Mouse (Mus musculus): ENCODE results near the gene Mrpl52. TPM values are rescaled to one million over a fixed set of nuclear protein-coding genes. Genes with fewer than 3 reads are reported as not detected.

Mrpl52 gene
- total and polyA plus RNA-seq, 3 experiments: 115 to 168 (median 129) TPM

DNA sequence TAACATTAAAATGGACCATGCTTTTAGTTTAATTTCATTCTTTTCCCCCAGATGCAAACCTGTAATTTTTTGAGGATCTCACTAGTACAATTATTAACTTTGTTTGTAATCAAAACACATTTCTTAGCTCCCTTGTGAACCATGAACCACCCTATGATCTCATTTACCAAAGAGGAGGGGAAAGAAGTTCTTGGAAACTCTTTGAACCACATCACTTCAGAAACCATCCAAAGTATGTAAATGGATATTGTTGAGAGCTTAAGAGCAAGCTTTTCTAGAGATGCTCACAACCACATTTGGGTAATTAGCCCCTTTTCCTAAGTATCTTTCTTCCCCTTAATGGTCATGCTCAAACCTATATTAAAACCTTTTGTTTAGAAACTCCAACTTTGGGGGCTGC, 32.4 kb upstream of the Mrpl52 start:
- Histone ChIP-seq H3K36me3 (ENCODE audit: control insufficient read depth, insufficient read depth, low read length) (no peaks in the 10 kb centered on the region), H3K9ac (ENCODE audit: low read depth, low read length) (no peak overlapping the region), H3K27ac (no peak overlapping the region), H3K27me3 (ENCODE audit: control insufficient read depth, insufficient read depth, low read length) (no peaks in the 10 kb centered on the region), H3K79me2 (replicated peaks; ENCODE audit: control insufficient read depth, insufficient read depth, low read length) (no peaks in the 10 kb centered on the region), H3K4me1 (ENCODE audit: control insufficient read depth, insufficient read depth, low read length) (no peaks in the 10 kb centered on the region), H3K4me3 (no peak overlapping the region)
- TF ChIP-seq CTCF (IDR thresholded peaks at IDR 0.05) (no peak), POLR2A (IDR thresholded peaks at IDR 0.05; ENCODE audit: insufficient read depth, low read depth, low read length) (no peak), EP300 (IDR thresholded peaks at IDR 0.05; ENCODE audit: insufficient read depth, low read depth, low read length) (no peak)
- intact Hi-C loops (cut with DNase I): no loop called here
- DNase-seq: no peak

DNA sequence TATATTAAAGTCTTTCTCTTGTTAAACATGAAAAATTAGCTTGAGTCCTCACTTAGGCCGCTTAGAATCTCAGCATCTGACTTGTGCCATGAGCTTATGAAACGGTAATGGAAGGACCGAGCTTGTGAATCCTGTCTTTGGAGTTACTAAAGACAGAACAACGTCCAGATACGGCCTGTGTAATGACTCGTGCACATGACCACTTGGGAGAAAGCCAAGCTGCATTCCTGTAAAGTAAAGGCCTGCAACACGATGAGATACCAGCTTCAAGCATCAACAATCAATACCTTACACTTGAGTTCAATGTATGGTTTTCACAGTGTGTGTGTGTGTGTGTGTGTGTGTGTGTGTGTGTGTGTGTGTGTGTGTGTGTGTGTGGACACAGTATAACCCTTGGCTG, 30.0 kb upstream of the Mrpl52 start:
- no peaks in the 10 kb centered on the region for H3K79me2 ChIP-seq (replicated peaks; ENCODE audit: control insufficient read depth, insufficient read depth, low read length)
- no peaks in the 10 kb centered on the region for H3K36me3 ChIP-seq (ENCODE audit: control insufficient read depth, insufficient read depth, low read length)
- WGBS: 32% methylated on average over 7 of the region's 7 CpGs

GRCm38 (mm10) chr14:54397872-54398527, 28.7 kb upstream of the Mrpl52 start:
- Histone ChIP-seq H3K36me3 (ENCODE audit: control insufficient read depth, insufficient read depth, low read length) (no peaks in the 10 kb centered on the region), H3K27ac (no peak overlapping the region), H3K9ac (ENCODE audit: low read depth, low read length) (no peak overlapping the region), H3K4me1 (ENCODE audit: control insufficient read depth, insufficient read depth, low read length) (no peaks in the 10 kb centered on the region), H3K27me3 (ENCODE audit: control insufficient read depth, insufficient read depth, low read length) (no peaks in the 10 kb centered on the region), H3K79me2 (replicated peaks; ENCODE audit: control insufficient read depth, insufficient read depth, low read length) (no peaks in the 10 kb centered on the region), H3K4me3 (no peak overlapping the region)
- peak in 1 of 2 experiments; percentile 21 for DNase-seq
- TF ChIP-seq EP300 (IDR thresholded peaks at IDR 0.05; ENCODE audit: insufficient read depth, low read depth, low read length): no peak
- TF ChIP-seq CTCF (IDR thresholded peaks at IDR 0.05): no peak
- TF ChIP-seq POLR2A (IDR thresholded peaks at IDR 0.05; ENCODE audit: insufficient read depth, low read depth, low read length): no peak
- intact Hi-C loops (cut with DNase I): no loop called here
- 76% methylated on average over 7 of the region's 7 CpGs for WGBS

More for the DNA sequence above, 30.0 kb upstream of the Mrpl52 start:
- intact Hi-C loops (cut with DNase I): no loop called here
- TF ChIP-seq POLR2A (IDR thresholded peaks at IDR 0.05; ENCODE audit: insufficient read depth, low read depth, low read length) (no peak), CTCF (IDR thresholded peaks at IDR 0.05) (no peak), EP300 (IDR thresholded peaks at IDR 0.05; ENCODE audit: insufficient read depth, low read depth, low read length) (no peak)
- DNase-seq: no peak
- no peaks in the 10 kb centered on the region for H3K4me1 ChIP-seq (ENCODE audit: control insufficient read depth, insufficient read depth, low read length)
- H3K9ac ChIP-seq (ENCODE audit: low read depth, low read length): no peak overlapping the region
- H3K4me3 ChIP-seq: no peak overlapping the region
- no peaks in the 10 kb centered on the region for H3K27me3 ChIP-seq (ENCODE audit: control insufficient read depth, insufficient read depth, low read length)
- no peak overlapping the region for H3K27ac ChIP-seq

GRCm38 (mm10) chr14:54398528-54398916, 28.2 kb upstream of the Mrpl52 start:
- Histone ChIP-seq H3K36me3 (ENCODE audit: control insufficient read depth, insufficient read depth, low read length) (no peaks in the 10 kb centered on the region), H3K79me2 (replicated peaks; ENCODE audit: control insufficient read depth, insufficient read depth, low read length) (no peaks in the 10 kb centered on the region), H3K4me3 (no peak overlapping the region), H3K27me3 (ENCODE audit: control insufficient read depth, insufficient read depth, low read length) (no peaks in the 10 kb centered on the region), H3K9ac (ENCODE audit: low read depth, low read length) (no peak overlapping the region), H3K4me1 (ENCODE audit: control insufficient read depth, insufficient read depth, low read length) (no peaks in the 10 kb centered on the region), H3K27ac (no peak overlapping the region; the same call in 1 of the 2 replicates)
- WGBS: 61% methylated on average over 7 of the region's 7 CpGs
- DNase-seq: no peak
- TF ChIP-seq POLR2A (IDR thresholded peaks at IDR 0.05; ENCODE audit: insufficient read depth, low read depth, low read length): no peak
- intact Hi-C loops (cut with DNase I): no loop called here

- 57% methylated on average over 8 of the region's 8 CpGs for WGBS
- TF ChIP-seq POLR2A (IDR thresholded peaks at IDR 0.05; ENCODE audit: insufficient read depth, low read depth, low read length) (no peak), EP300 (IDR thresholded peaks at IDR 0.05; ENCODE audit: insufficient read depth, low read depth, low read length) (no peak), CTCF (IDR thresholded peaks at IDR 0.05) (no peak)
These were observed 27.8 kb upstream of the Mrpl52 start for GRCm38 (mm10) chr14:54398921-54399382.

GRCm38 (mm10) chr14:54401723-54402122, 25.0 kb upstream of the Mrpl52 start:
- DNase-seq: no peak
- WGBS: 72% methylated on average over 3 of the region's 3 CpGs
- no peak for TF ChIP-seq POLR2A (IDR thresholded peaks at IDR 0.05; ENCODE audit: insufficient read depth, low read depth, low read length)
- TF ChIP-seq CTCF (IDR thresholded peaks at IDR 0.05): no peak
- TF ChIP-seq EP300 (IDR thresholded peaks at IDR 0.05; ENCODE audit: insufficient read depth, low read depth, low read length): no peak
- Histone ChIP-seq H3K36me3 (ENCODE audit: control insufficient read depth, insufficient read depth, low read length) (no peaks in the 10 kb centered on the region), H3K4me3 (no peak overlapping the region), H3K27ac (no peak overlapping the region), H3K4me1 (ENCODE audit: control insufficient read depth, insufficient read depth, low read length) (no peaks in the 10 kb centered on the region), H3K79me2 (replicated peaks; ENCODE audit: control insufficient read depth, insufficient read depth, low read length) (no peaks in the 10 kb centered on the region), H3K27me3 (ENCODE audit: control insufficient read depth, insufficient read depth, low read length) (no peaks in the 10 kb centered on the region), H3K9ac (ENCODE audit: low read depth, low read length) (no peak overlapping the region)
- intact Hi-C loops (cut with DNase I): no loop called here

More at GRCm38 (mm10) chr14:54398921-54399382, 27.8 kb upstream of the Mrpl52 start:
- Histone ChIP-seq H3K9ac (ENCODE audit: low read depth, low read length) (no peak overlapping the region), H3K36me3 (ENCODE audit: control insufficient read depth, insufficient read depth, low read length) (no peaks in the 10 kb centered on the region), H3K79me2 (replicated peaks; ENCODE audit: control insufficient read depth, insufficient read depth, low read length) (no peaks in the 10 kb centered on the region), H3K4me1 (ENCODE audit: control insufficient read depth, insufficient read depth, low read length) (no peaks in the 10 kb centered on the region), H3K27ac (no peak overlapping the region; the same call in 1 of the 2 replicates), H3K4me3 (no peak overlapping the region), H3K27me3 (ENCODE audit: control insufficient read depth, insufficient read depth, low read length) (no peaks in the 10 kb centered on the region)
- no peak for DNase-seq
- intact Hi-C loops (cut with DNase I): no loop called here

Data from heart, adult 2 months (tissue).